Mouse (Mus musculus): ENCODE data around the gene Tmtc4. TPM values are rescaled to one million over a fixed set of nuclear protein-coding genes. Genes with fewer than 3 reads are reported as not detected.

Gene Tmtc4
- total RNA-seq, 2 experiments from 2014 or later, result 19.0 to 23.0 TPM

- TF ChIP-seq CTCF (conservative IDR thresholded peaks at IDR 0.05), result peak; percentile 86
- Histone ChIP-seq H3K27ac (no peak overlapping the region), H3K4me3 (no peak overlapping the region)
- DNase-seq (ENCODE audit: low spot score in 2 of 2), result peak; percentile 60 to 67
Measured at GRCm38 (mm10) chr14:122953331-122953730, 30.5 kb downstream of the Tmtc4 start.

GRCm38 (mm10) chr14:122952556-122952955 lies 31.3 kb downstream of the Tmtc4 start:
- no peak overlapping the region for H3K27ac ChIP-seq
- DNase-seq (ENCODE audit: low spot score in 2 of 2), result no peak
- TF ChIP-seq CTCF (conservative IDR thresholded peaks at IDR 0.05), result no peak
- no peak overlapping the region for H3K4me3 ChIP-seq

GRCm38 (mm10) chr14:122951676-122952445 lies 32.0 kb downstream of the Tmtc4 start:
- H3K27ac ChIP-seq, result no peak overlapping the region
- H3K4me3 ChIP-seq, result no peak overlapping the region
- no peak for TF ChIP-seq CTCF (conservative IDR thresholded peaks at IDR 0.05)
- DNase-seq (ENCODE audit: low spot score in 2 of 2), result no peak

GRCm38 (mm10) chr14:122950915-122951314 lies 32.9 kb downstream of the Tmtc4 start:
- TF ChIP-seq CTCF (conservative IDR thresholded peaks at IDR 0.05), result peak; percentile 53
- H3K27ac ChIP-seq, result no peak overlapping the region
- no peak for DNase-seq (ENCODE audit: low spot score in 2 of 2)
- no peak overlapping the region for H3K4me3 ChIP-seq

- no peak for DNase-seq (ENCODE audit: low spot score in 2 of 2)
- Histone ChIP-seq H3K4me3 (no peak overlapping the region), H3K27ac (no peak overlapping the region)
- TF ChIP-seq CTCF (conservative IDR thresholded peaks at IDR 0.05), result no peak
Measured at GRCm38 (mm10) chr14:122943475-122943853, 40.4 kb downstream of the Tmtc4 start.

- Histone ChIP-seq H3K4me3 (no peak overlapping the region), H3K27ac (no peak overlapping the region)
- no peak for TF ChIP-seq CTCF (conservative IDR thresholded peaks at IDR 0.05)
- DNase-seq (ENCODE audit: low spot score in 2 of 2), result peak; percentile 14 to 16
Measured at GRCm38 (mm10) chr14:122942757-122943474, 40.9 kb downstream of the Tmtc4 start.

- Histone ChIP-seq H3K27ac (no peak overlapping the region), H3K4me3 (no peak overlapping the region)
- no peak; the same call in none of the 2 replicates for TF ChIP-seq CTCF (conservative IDR thresholded peaks at IDR 0.05)
- no peak for DNase-seq (ENCODE audit: low spot score in 2 of 2)
Measured at GRCm38 (mm10) chr14:122936460-122936859, 47.4 kb downstream of the Tmtc4 start.

- no peak for DNase-seq (ENCODE audit: low spot score in 2 of 2)
- Histone ChIP-seq H3K4me3 (no peak overlapping the region), H3K27ac (no peak overlapping the region)
- TF ChIP-seq CTCF (conservative IDR thresholded peaks at IDR 0.05), result no peak
Measured at GRCm38 (mm10) chr14:122920011-122920410, 63.8 kb downstream of the Tmtc4 start.

GRCm38 (mm10) chr14:122917676-122918075 lies 66.2 kb downstream of the Tmtc4 start:
- Histone ChIP-seq H3K27ac (no peak overlapping the region), H3K4me3 (no peak overlapping the region)
- no peak for TF ChIP-seq CTCF (conservative IDR thresholded peaks at IDR 0.05)
- DNase-seq (ENCODE audit: low spot score in 2 of 2), result no peak

GRCm38 (mm10) chr14:122913657-122914056 lies 70.2 kb downstream of the Tmtc4 start, which contains the start of gene Ggact:
TSS of gene Ggact (minus strand) at chr14:122913757.
- TF ChIP-seq CTCF (conservative IDR thresholded peaks at IDR 0.05), result no peak
- Histone ChIP-seq H3K4me3 (peak within 1 kb of the TSS; percentile 83), H3K27ac (peak within 1 kb of the TSS; percentile 74)
- no peak for DNase-seq (ENCODE audit: low spot score in 2 of 2)

- peak overlapping the region; percentile 74 for H3K27ac ChIP-seq
- no peak for TF ChIP-seq CTCF (conservative IDR thresholded peaks at IDR 0.05)
- H3K4me3 ChIP-seq, result peak overlapping the region; percentile 83
- peak; percentile 21 to 28 for DNase-seq (ENCODE audit: low spot score in 2 of 2)
Measured at GRCm38 (mm10) chr14:122912812-122913498, 70.9 kb downstream of the Tmtc4 start.

- no peak for TF ChIP-seq CTCF (conservative IDR thresholded peaks at IDR 0.05)
- no peak for DNase-seq (ENCODE audit: low spot score in 2 of 2)
- Histone ChIP-seq H3K4me3 (peak overlapping the region; percentile 83), H3K27ac (peak overlapping the region; percentile 74)
Measured at GRCm38 (mm10) chr14:122912137-122912536, 71.7 kb downstream of the Tmtc4 start.

- peak overlapping the region; percentile 74; the same call in 1 of the 2 replicates for H3K27ac ChIP-seq
- DNase-seq (ENCODE audit: low spot score in 2 of 2), result no peak
- H3K4me3 ChIP-seq, result no peak overlapping the region
- TF ChIP-seq CTCF (conservative IDR thresholded peaks at IDR 0.05), result no peak
Measured at GRCm38 (mm10) chr14:122911265-122911664, 72.6 kb downstream of the Tmtc4 start.

Measured in layer of hippocampus, adult 2 months (tissue).